ENCODE assay signal across 12 mouse cellular contexts in the genomic region with DNA sequence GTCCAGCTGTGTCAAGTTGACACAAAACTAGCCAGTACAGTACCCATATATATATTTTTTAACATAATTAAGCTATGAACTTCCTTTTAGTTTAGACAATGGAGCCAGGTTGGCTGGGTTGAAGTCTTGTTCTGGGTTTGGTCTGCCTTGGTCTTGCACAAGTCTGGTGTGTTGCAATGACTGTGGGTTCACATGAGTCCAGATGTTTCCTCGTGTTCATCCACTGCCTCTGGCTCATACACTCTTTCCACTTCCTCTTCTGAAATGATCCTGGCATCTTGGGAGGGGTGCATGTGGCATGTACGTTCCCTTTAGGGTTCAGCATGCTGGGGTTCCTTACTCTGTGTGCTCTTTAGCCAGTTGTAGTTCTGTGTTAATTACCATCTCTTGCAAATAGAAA. TPM values are rescaled to one million over a fixed set of nuclear protein-coding genes. Genes with fewer than 3 reads are reported as not detected.
A peak's percentile ranks its signal among the peaks of the same experiment; 100 is the strongest.
DNase-seq lines count a peak whose midpoint lies in the region; ATAC-seq and TF ChIP-seq lines count a peak whose summit lies in the region.
"Had no signal": no experiment of that assay in that cellular context is flagged by ENCODE, and none has a peak within 500 bp of the region (broad histone marks: within the 10 kb centered on the region; RNA-seq: fewer than 3 reads in every experiment).

No protein-coding gene starts in this region.

- H3K36me3 ChIP-seq in liver, embryonic 13.5 days = no peaks in the 10 kb centered on the region
- no peaks in the 10 kb centered on the region for H3K36me3 ChIP-seq in kidney, embryonic 14.5 days (ENCODE audit: control insufficient read depth, insufficient read depth, low read length)
- H3K36me3 ChIP-seq in kidney, embryonic 16.5 days (ENCODE audit: insufficient read depth, low read length) = no peaks in the 10 kb centered on the region
- H3K36me3 ChIP-seq in forebrain, postnatal 0 days (ENCODE audit: insufficient read depth) = no peaks in the 10 kb centered on the region
- H3K36me3 ChIP-seq: hindbrain, embryonic 15.5 days had no signal

- no peaks in the 10 kb centered on the region for H3K4me1 ChIP-seq in liver, embryonic 13.5 days (replicated peaks)
- H3K4me1 ChIP-seq in kidney, embryonic 14.5 days (ENCODE audit: control insufficient read depth, insufficient read depth, low read length) = no peaks in the 10 kb centered on the region
- H3K4me1 ChIP-seq in kidney, embryonic 16.5 days (ENCODE audit: insufficient read depth, low read length) = peaks cover 3% of the 10 kb centered on the region
- H3K4me1 ChIP-seq in forebrain, postnatal 0 days (ENCODE audit: insufficient read depth) = no peaks in the 10 kb centered on the region
- H3K4me1 ChIP-seq: hindbrain, embryonic 15.5 days had no signal

- WGBS in liver, embryonic 13.5 days (ENCODE audit: insufficient replicate concordance) = 11% methylated on average over 2 of the region's 2 CpGs
- 82% methylated on average over 2 of the region's 2 CpGs for WGBS in kidney, embryonic 14.5 days
- WGBS in kidney, embryonic 16.5 days = 75% methylated on average over 2 of the region's 2 CpGs
- WGBS in forebrain, postnatal 0 days = 77% methylated on average over 2 of the region's 2 CpGs

- H3K4me3 ChIP-seq in liver, embryonic 13.5 days (replicated peaks) = no peak overlapping the region
- H3K4me3 ChIP-seq in kidney, embryonic 14.5 days (ENCODE audit: low read length) = no peak overlapping the region
- H3K4me3 ChIP-seq in kidney, embryonic 16.5 days (ENCODE audit: low read length) = no peak overlapping the region
- no peak overlapping the region for H3K4me3 ChIP-seq in forebrain, postnatal 0 days (ENCODE audit: low read depth, low read length)
- H3K4me3 ChIP-seq: hindbrain, embryonic 15.5 days had no signal

- TF ChIP-seq CTCF in forebrain, postnatal 0 days (IDR thresholded peaks at IDR 0.05; ENCODE audit: low read depth) = no peak

- DNase-seq in layer of hippocampus, adult 11-12 months (ENCODE audit: low spot score) = peak; percentile 32
- no peak for DNase-seq in layer of hippocampus, postnatal 10 days (ENCODE audit: low spot score in 2 of 2)
- peak; percentile 43 to 57 for DNase-seq in adrenal gland, postnatal 36 days
- peak; percentile 23 for DNase-seq in liver, embryonic 13.5 days
- DNase-seq in forebrain, postnatal 0 days = no peak
- DNase-seq: left cerebral cortex, postnatal 4 days had no signal

- peak; percentile 39; the same call in 1 of the 2 replicates for ATAC-seq in liver, embryonic 13.5 days (ENCODE audit: low read depth)
- ATAC-seq in monocyte, adult 5-6 weeks (replicated peaks; ENCODE audit: insufficient number of reproducible peaks, low FRiP score, low TSS enrichment, poor library complexity, severe bottlenecking) = peak; percentile 98
- no peak for ATAC-seq in kidney, embryonic 14.5 days (ENCODE audit: low FRiP score, low TSS enrichment)
- no peak for ATAC-seq in kidney, embryonic 16.5 days (ENCODE audit: low FRiP score, low TSS enrichment)
- ATAC-seq in forebrain, postnatal 0 days = no peak
- ATAC-seq: forebrain, embryonic 14.5 days had no signal

- no peak overlapping the region for H3K9ac ChIP-seq in liver, embryonic 13.5 days
- no peak overlapping the region for H3K9ac ChIP-seq in kidney, embryonic 14.5 days (ENCODE audit: low read depth, low read length)
- no peak overlapping the region for H3K9ac ChIP-seq in kidney, embryonic 16.5 days (replicated peaks; ENCODE audit: low read length)
- H3K9ac ChIP-seq in forebrain, postnatal 0 days = no peak overlapping the region
- H3K9ac ChIP-seq: hindbrain, embryonic 15.5 days had no signal

- no peak overlapping the region for H3K4me2 ChIP-seq in liver, embryonic 13.5 days
- no peak overlapping the region for H3K4me2 ChIP-seq in kidney, embryonic 14.5 days (replicated peaks; ENCODE audit: low read depth, low read length)
- no peak overlapping the region for H3K4me2 ChIP-seq in kidney, embryonic 16.5 days (replicated peaks; ENCODE audit: low read depth, low read length)
- no peak overlapping the region for H3K4me2 ChIP-seq in forebrain, postnatal 0 days (ENCODE audit: low read depth)
- H3K4me2 ChIP-seq: hindbrain, embryonic 15.5 days had no signal

- H3K9me3 ChIP-seq in liver, embryonic 13.5 days (replicated peaks) = no peaks in the 10 kb centered on the region
- H3K9me3 ChIP-seq in kidney, embryonic 14.5 days (ENCODE audit: control insufficient read depth, low read length) = no peaks in the 10 kb centered on the region
- H3K9me3 ChIP-seq in kidney, embryonic 16.5 days (ENCODE audit: low read length) = no peaks in the 10 kb centered on the region
- no peaks in the 10 kb centered on the region for H3K9me3 ChIP-seq in forebrain, postnatal 0 days (ENCODE audit: low read length)
- H3K9me3 ChIP-seq: hindbrain, embryonic 15.5 days had no signal

- H3K27me3 ChIP-seq in liver, embryonic 13.5 days = no peaks in the 10 kb centered on the region
- no peaks in the 10 kb centered on the region for H3K27me3 ChIP-seq in kidney, embryonic 14.5 days (ENCODE audit: control insufficient read depth, insufficient read depth, low read length)
- H3K27me3 ChIP-seq in kidney, embryonic 16.5 days (ENCODE audit: insufficient read depth, low read length) = no peaks in the 10 kb centered on the region
- H3K27me3 ChIP-seq in forebrain, postnatal 0 days (ENCODE audit: insufficient read depth, low read length) = no peaks in the 10 kb centered on the region
- H3K27me3 ChIP-seq: hindbrain, embryonic 15.5 days had no signal

- H3K27ac ChIP-seq in liver, embryonic 13.5 days = no peak overlapping the region
- no peak overlapping the region for H3K27ac ChIP-seq in kidney, embryonic 14.5 days (ENCODE audit: low read depth, low read length)
- H3K27ac ChIP-seq in kidney, embryonic 16.5 days (ENCODE audit: low read length) = no peak overlapping the region
- H3K27ac ChIP-seq in forebrain, postnatal 0 days (ENCODE audit: low read depth, low read length) = no peak overlapping the region
- H3K27ac ChIP-seq: hindbrain, embryonic 15.5 days had no signal

RNA-seq across cellular contexts. Expression of gene BC005537, which starts 10.1 kb away (rescaled TPM):
- 100 to 1,000 TPM; 212 to 224 TPM for total RNA-seq in layer of hippocampus, postnatal 10 days (2021)
- 100 to 1,000 TPM; 226 to 236 TPM for total RNA-seq in adrenal gland, postnatal 36 days (2021)
- polyA plus RNA-seq in liver, embryonic 13.5 days (2015; fragmentation: Nextera tagmentation; extraction: Ambion mirVana) = 9.5 and 9.6 TPM in 2 replicates
- 62.4 to 79.9 TPM (median 67.1 TPM) in 3 replicates for total RNA-seq in monocyte, adult 5-6 weeks (2017)
- 35.3 and 41.5 TPM in 2 replicates for polyA plus RNA-seq in kidney, embryonic 14.5 days (2014; fragmentation: Nextera tagmentation; extraction: Ambion mirVana)
- 14.2 and 17.1 TPM in 2 replicates for polyA plus RNA-seq in kidney, embryonic 16.5 days (2015; fragmentation: Nextera tagmentation; extraction: Ambion mirVana)
- total RNA-seq in forebrain, postnatal 0 days (2014; rRNA removed) = 64.2 and 68.4 TPM in 2 replicates
- polyA plus RNA-seq in forebrain, postnatal 0 days (2015; fragmentation: Nextera tagmentation; extraction: Ambion mirVana) = 16.1 and 16.9 TPM in 2 replicates

RNA-seq across cellular contexts. Expression of gene Gmnn, which starts 29.6 kb away (rescaled TPM):
- 1 to 10 TPM; 2.4 to 2.5 TPM for total RNA-seq in layer of hippocampus, postnatal 10 days (2021)
- total RNA-seq in adrenal gland, postnatal 36 days (2021) = 10 to 100 TPM; 10.7 to 12.2 TPM
- polyA plus RNA-seq in liver, embryonic 13.5 days (2015; fragmentation: Nextera tagmentation; extraction: Ambion mirVana) = 154 and 171 TPM in 2 replicates
- total RNA-seq in monocyte, adult 5-6 weeks (2017) = 27.5 to 35.1 TPM (median 30.2 TPM) in 3 replicates
- polyA plus RNA-seq in kidney, embryonic 14.5 days (2014; fragmentation: Nextera tagmentation; extraction: Ambion mirVana) = 134 and 174 TPM in 2 replicates
- polyA plus RNA-seq in kidney, embryonic 16.5 days (2015; fragmentation: Nextera tagmentation; extraction: Ambion mirVana) = 103 and 104 TPM in 2 replicates
- total RNA-seq in forebrain, postnatal 0 days (2014; rRNA removed) = 4.4 and 5.5 TPM in 2 replicates
- 12.9 and 15.2 TPM in 2 replicates for polyA plus RNA-seq in forebrain, postnatal 0 days (2015; fragmentation: Nextera tagmentation; extraction: Ambion mirVana)

RNA-seq across cellular contexts. Expression of gene Acot13, which starts 40.0 kb away (rescaled TPM):
- 10 to 100 TPM; 58.7 to 66.6 TPM for total RNA-seq in layer of hippocampus, postnatal 10 days (2021)
- 10 to 100 TPM; 68.0 to 91.6 TPM for total RNA-seq in adrenal gland, postnatal 36 days (2021)
- 66.4 and 68.0 TPM in 2 replicates for polyA plus RNA-seq in liver, embryonic 13.5 days (2015; fragmentation: Nextera tagmentation; extraction: Ambion mirVana)
- 27.0 to 33.5 TPM (median 33.2 TPM) in 3 replicates for total RNA-seq in monocyte, adult 5-6 weeks (2017)
- 81.8 and 91.6 TPM in 2 replicates for polyA plus RNA-seq in kidney, embryonic 14.5 days (2014; fragmentation: Nextera tagmentation; extraction: Ambion mirVana)
- 112 and 121 TPM in 2 replicates for polyA plus RNA-seq in kidney, embryonic 16.5 days (2015; fragmentation: Nextera tagmentation; extraction: Ambion mirVana)
- total RNA-seq in forebrain, postnatal 0 days (2014; rRNA removed) = 25.0 and 29.1 TPM in 2 replicates
- polyA plus RNA-seq in forebrain, postnatal 0 days (2015; fragmentation: Nextera tagmentation; extraction: Ambion mirVana) = 74.2 and 79.4 TPM in 2 replicates

RNA-seq across cellular contexts. Expression of gene Tdp2, which starts 40.1 kb away (rescaled TPM):
- 10 to 100 TPM; 25.1 to 26.2 TPM for total RNA-seq in layer of hippocampus, postnatal 10 days (2021)
- 10 to 100 TPM; 22.6 to 23.5 TPM for total RNA-seq in adrenal gland, postnatal 36 days (2021)
- 29.4 and 36.7 TPM in 2 replicates for polyA plus RNA-seq in liver, embryonic 13.5 days (2015; fragmentation: Nextera tagmentation; extraction: Ambion mirVana)
- total RNA-seq in monocyte, adult 5-6 weeks (2017) = 44.8 to 50.7 TPM (median 49.0 TPM) in 3 replicates
- 68.8 and 79.9 TPM in 2 replicates for polyA plus RNA-seq in kidney, embryonic 14.5 days (2014; fragmentation: Nextera tagmentation; extraction: Ambion mirVana)
- polyA plus RNA-seq in kidney, embryonic 16.5 days (2015; fragmentation: Nextera tagmentation; extraction: Ambion mirVana) = 62.1 and 62.5 TPM in 2 replicates
- total RNA-seq in forebrain, postnatal 0 days (2014; rRNA removed) = 39.2 and 45.4 TPM in 2 replicates
- 31.4 and 31.7 TPM in 2 replicates for polyA plus RNA-seq in forebrain, postnatal 0 days (2015; fragmentation: Nextera tagmentation; extraction: Ambion mirVana)

RNA-seq across cellular contexts. Expression of gene Armh2, which starts 50.3 kb away (rescaled TPM):
- not detected for total RNA-seq in layer of hippocampus, postnatal 10 days (2021)
- total RNA-seq in adrenal gland, postnatal 36 days (2021) = not detected
- polyA plus RNA-seq in liver, embryonic 13.5 days (2015; fragmentation: Nextera tagmentation; extraction: Ambion mirVana) = not detected in 2 replicates
- not detected in 3 replicates for total RNA-seq in monocyte, adult 5-6 weeks (2017)
- polyA plus RNA-seq in kidney, embryonic 14.5 days (2014; fragmentation: Nextera tagmentation; extraction: Ambion mirVana) = not detected in 2 replicates
- not detected in 2 replicates for polyA plus RNA-seq in kidney, embryonic 16.5 days (2015; fragmentation: Nextera tagmentation; extraction: Ambion mirVana)
- 0.86 TPM in 1 of 2 replicates, not detected in the other for total RNA-seq in forebrain, postnatal 0 days (2014; rRNA removed)
- polyA plus RNA-seq in forebrain, postnatal 0 days (2015; fragmentation: Nextera tagmentation; extraction: Ambion mirVana) = not detected in 2 replicates
- total RNA-seq: left cerebral cortex, postnatal 4 days had no signal
- polyA plus RNA-seq: forebrain, embryonic 14.5 days; hindbrain, embryonic 15.5 days; urinary bladder, adult 2 months had no signal

Comparison
In these comparisons a context has a peak if more than half of its experiments do, and no peak if none do; other contexts are left out.
1. DNase-seq: peak in layer of hippocampus, adult 11-12 months (single experiment), adrenal gland, postnatal 36 days (2 of 2) and liver, embryonic 13.5 days (single experiment); none in layer of hippocampus, postnatal 10 days (0 of 2) and forebrain, postnatal 0 days (single experiment).
2. ATAC-seq: peak in liver, embryonic 13.5 days (single experiment) and monocyte, adult 5-6 weeks (single experiment); none in kidney, embryonic 14.5 days (single experiment), kidney, embryonic 16.5 days (single experiment) and forebrain, postnatal 0 days (single experiment).